Mouse (Mus musculus): ENCODE measurements at regions not wholly inside any gene's neighbourhood (a gene's known extent, or its start where the extent isn't known, plus 50 kb on each side); places are given as distances from the start of the nearest gene placed in this dataset.

- TF ChIP-seq POLR2A (IDR thresholded peaks at IDR 0.05; ENCODE audit: extremely low read depth, insufficient read depth, low read length) (no peak), CTCF (IDR thresholded peaks at IDR 0.05; ENCODE audit: extremely low read depth, insufficient read depth, low read length) (no peak)
Measured at GRCm38 (mm10) chr1:137760797-137761196, 414.7 kb downstream of the Ptprc start.

Data from cortical plate, adult 2 months (tissue).